Mouse (Mus musculus) ES-Bruce4 (cell line): ENCODE measurements around the gene Ache. TPM values are rescaled to one million over a fixed set of nuclear protein-coding genes. Genes with fewer than 3 reads are reported as not detected.
A peak's percentile ranks its signal among the peaks of the same experiment; 100 is the strongest.

Experiments used
- H3K27ac ChIP-seq: 2 replicates; pipeline ENCODE4 v1.5.1; 2012; ENCODE audit warnings: low read length, inconsistent platforms; ENCODE audit not compliant: insufficient read depth
- H3K27me3 ChIP-seq: 2 replicates; pipeline ENCODE4 v1.6.1; 2012; ENCODE audit warnings: mild to moderate bottlenecking, low read length, inconsistent platforms; ENCODE audit not compliant: control insufficient read depth, poor library complexity, insufficient read depth, severe bottlenecking
- H3K36me3 ChIP-seq: 2 replicates; pipeline ENCODE4 v1.6.1; 2012; ENCODE audit warnings: inconsistent platforms, mild to moderate bottlenecking, low read length, moderate library complexity; ENCODE audit not compliant: control insufficient read depth, poor library complexity, insufficient read depth, severe bottlenecking
- H3K4me1 ChIP-seq: one replicate; pipeline ENCODE4 v1.8.1; 2011; ENCODE audit warnings: low read length; ENCODE audit not compliant: control insufficient read depth, insufficient read depth
- H3K4me3 ChIP-seq: 2 replicates; pipeline ENCODE4 v1.5.1; 2011; ENCODE audit warnings: low read depth, mild to moderate bottlenecking, low read length
- H3K9ac ChIP-seq: 2 replicates; pipeline ENCODE4 v1.6.1; 2012; ENCODE audit warnings: low read depth, mild to moderate bottlenecking, inconsistent platforms; ENCODE audit not compliant: poor library complexity, severe bottlenecking
- H3K9me3 ChIP-seq: replicated peaks from 2 replicates; pipeline ENCODE4 v1.6.1; 2012; ENCODE audit warnings: mild to moderate bottlenecking, low read length, inconsistent platforms; ENCODE audit not compliant: control insufficient read depth, poor library complexity, insufficient read depth, severe bottlenecking
- CTCF ChIP-seq: IDR thresholded peaks from one replicate; pipeline ENCODE4 v1.8.1; 2011; ENCODE audit warnings: low read depth, low read length
- EP300 ChIP-seq: IDR thresholded peaks from 2 replicates; pipeline ENCODE4 v1.6.1; 2011; ENCODE audit warnings: low read depth, low read length; ENCODE audit not compliant: insufficient read depth
- POLR2A ChIP-seq: IDR thresholded peaks from one replicate; pipeline ENCODE4 v1.8.1; 2011; ENCODE audit warnings: low read length; ENCODE audit not compliant: insufficient read depth
- polyA plus RNA-seq: library from polyadenylated mRNA; stranded (reverse); fragments of >200 nt; gene quantifications from 2 replicates; pipeline ENCODE4 v1.2.4, GENCODE M21; 2011; ENCODE audit warnings: low read depth; ENCODE audit not compliant: missing spikeins, insufficient read depth, insufficient read length

Gene Ache
- polyA plus RNA-seq, 1 experiment = 0.31 TPM

- H3K4me1 ChIP-seq = no peaks in the 10 kb centered on the region
- H3K9ac ChIP-seq = no peak overlapping the region
- no peaks in the 10 kb centered on the region for H3K27me3 ChIP-seq
- no peak overlapping the region for H3K4me3 ChIP-seq
- no peaks in the 10 kb centered on the region for H3K36me3 ChIP-seq
- TF ChIP-seq EP300 (no peak), POLR2A (no peak), CTCF (no peak)
- no peaks in the 10 kb centered on the region for H3K9me3 ChIP-seq
- no peak overlapping the region for H3K27ac ChIP-seq
Measured at GRCm38 (mm10) chr5:137320996-137321395, 33.7 kb downstream of the Ache start.

- Histone ChIP-seq H3K36me3 (no peaks in the 10 kb centered on the region), H3K27me3 (no peaks in the 10 kb centered on the region), H3K4me1 (no peaks in the 10 kb centered on the region), H3K9ac (no peak overlapping the region), H3K27ac (no peak overlapping the region), H3K9me3 (no peaks in the 10 kb centered on the region), H3K4me3 (no peak overlapping the region)
- TF ChIP-seq EP300 = no peak
- TF ChIP-seq CTCF = no peak
- no peak for TF ChIP-seq POLR2A
Measured at GRCm38 (mm10) chr5:137330910-137331309, 43.6 kb downstream of the Ache start.

- Histone ChIP-seq H3K9ac (peak overlapping the region; percentile 22), H3K9me3 (no peaks in the 10 kb centered on the region), H3K36me3 (no peaks in the 10 kb centered on the region), H3K4me3 (peak overlapping the region; percentile 59), H3K4me1 (no peaks in the 10 kb centered on the region), H3K27ac (no peak overlapping the region), H3K27me3 (no peaks in the 10 kb centered on the region)
- no peak for TF ChIP-seq CTCF
- TF ChIP-seq POLR2A = no peak
- TF ChIP-seq EP300 = no peak
Measured at GRCm38 (mm10) chr5:137332857-137333511, 45.7 kb downstream of the Ache start.

GRCm38 (mm10) chr5:137333512-137334174 lies 46.3 kb downstream of the Ache start, which contains the start of gene Slc12a9:
Gene Slc12a9 (minus strand): TSS chr5:137333597.
- Histone ChIP-seq H3K4me3 (peak within 1 kb of the TSS; percentile 59), H3K9ac (peak within 1 kb of the TSS; percentile 22), H3K4me1 (no peaks in the 10 kb centered on the region), H3K36me3 (no peaks in the 10 kb centered on the region), H3K27me3 (no peaks in the 10 kb centered on the region), H3K27ac (0 out of 2 replicates have a peak within 1 kb of the TSS, but pooled peaks have one; percentile 38), H3K9me3 (no peaks in the 10 kb centered on the region)
- TF ChIP-seq POLR2A = no peak
- TF ChIP-seq CTCF = peak; percentile 88
- peak; percentile 68; the same call in 1 of the 2 replicates for TF ChIP-seq EP300

- H3K27ac ChIP-seq = 0 out of 2 replicates have a peak overlapping the region, but pooled peaks have one; percentile 38
- no peak for TF ChIP-seq POLR2A
- TF ChIP-seq EP300 = no peak
- no peak for TF ChIP-seq CTCF
- H3K4me1 ChIP-seq = no peaks in the 10 kb centered on the region
- H3K9ac ChIP-seq = no peak overlapping the region
- no peaks in the 10 kb centered on the region for H3K36me3 ChIP-seq
- H3K9me3 ChIP-seq = no peaks in the 10 kb centered on the region
- H3K27me3 ChIP-seq = no peaks in the 10 kb centered on the region
- H3K4me3 ChIP-seq = peak overlapping the region; percentile 59; the same call in 1 of the 2 replicates
Measured at GRCm38 (mm10) chr5:137334317-137334716, 47.0 kb downstream of the Ache start.

- Histone ChIP-seq H3K27me3 (no peaks in the 10 kb centered on the region), H3K27ac (no peak overlapping the region), H3K9me3 (no peaks in the 10 kb centered on the region), H3K4me1 (peaks cover 2% of the 10 kb centered on the region), H3K36me3 (no peaks in the 10 kb centered on the region), H3K4me3 (no peak overlapping the region), H3K9ac (no peak overlapping the region)
- TF ChIP-seq CTCF = no peak
- no peak for TF ChIP-seq POLR2A
- TF ChIP-seq EP300 = no peak
Measured at GRCm38 (mm10) chr5:137335066-137335465, 47.7 kb downstream of the Ache start.
